Mouse (Mus musculus): ENCODE data around the gene Pdlim4. TPM values are rescaled to one million over a fixed set of nuclear protein-coding genes. Genes with fewer than 3 reads are reported as not detected.

Pdlim4 gene
- 1 to 10 TPM in 1 of 2 experiments, under 1 TPM in 1; 0.91 to 1.3 TPM for polyA plus RNA-seq (2017; shearing (Covaris generic))

- ATAC-seq: no peak
These were observed at the start of gene Pdlim4 for GRCm38 (mm10) chr11:54068520-54069371. Pdlim4 (minus strand) TSS chr11:54069014.

GRCm38 (mm10) chr11:54117096-54117495, 48.3 kb upstream of the Pdlim4 start:
- no peak for ATAC-seq

GRCm38 (mm10) chr11:54116406-54116805, 47.6 kb upstream of the Pdlim4 start:
- ATAC-seq: no peak

- ATAC-seq: no peak
These were observed 47.1 kb upstream of the Pdlim4 start for GRCm38 (mm10) chr11:54115911-54116310.

GRCm38 (mm10) chr11:54115301-54115700, 46.5 kb upstream of the Pdlim4 start:
- ATAC-seq: no peak

GRCm38 (mm10) chr11:54114746-54115145, 45.9 kb upstream of the Pdlim4 start:
- ATAC-seq: no peak

GRCm38 (mm10) chr11:54113352-54113751, 44.5 kb upstream of the Pdlim4 start:
- no peak for ATAC-seq

GRCm38 (mm10) chr11:54112920-54113319, 44.1 kb upstream of the Pdlim4 start:
- no peak for ATAC-seq

GRCm38 (mm10) chr11:54111976-54112741, 43.3 kb upstream of the Pdlim4 start:
- ATAC-seq: no peak

DNA sequence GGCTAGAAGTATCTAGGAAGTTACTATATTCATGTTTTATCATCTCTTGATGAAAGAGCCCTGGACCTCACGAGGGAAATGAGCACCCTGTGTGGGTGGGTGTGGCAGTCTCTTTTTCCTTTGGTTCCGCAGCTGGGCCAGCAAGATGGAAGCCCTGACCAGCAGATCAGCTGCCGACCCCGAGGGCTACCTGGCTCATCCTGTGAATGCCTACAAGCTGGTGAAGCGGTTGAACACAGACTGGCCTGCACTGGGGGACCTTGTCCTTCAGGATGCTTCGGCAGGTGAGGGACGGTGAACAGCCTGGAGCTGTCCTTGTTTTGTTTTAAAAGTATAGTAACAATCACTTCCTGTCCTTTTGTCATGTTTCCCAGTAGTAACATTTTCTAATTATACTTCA, 42.5 kb upstream of the Pdlim4 start:
- no peak for ATAC-seq

- no peak for ATAC-seq
These were observed 40.1 kb upstream of the Pdlim4 start for GRCm38 (mm10) chr11:54108894-54109293.

- ATAC-seq: no peak
These were observed 39.3 kb upstream of the Pdlim4 start for GRCm38 (mm10) chr11:54108131-54108530.

- ATAC-seq: no peak
These were observed 38.4 kb upstream of the Pdlim4 start for GRCm38 (mm10) chr11:54107239-54107638.

- no peak for ATAC-seq
These were observed 37.9 kb upstream of the Pdlim4 start for GRCm38 (mm10) chr11:54106676-54107075.

DNA sequence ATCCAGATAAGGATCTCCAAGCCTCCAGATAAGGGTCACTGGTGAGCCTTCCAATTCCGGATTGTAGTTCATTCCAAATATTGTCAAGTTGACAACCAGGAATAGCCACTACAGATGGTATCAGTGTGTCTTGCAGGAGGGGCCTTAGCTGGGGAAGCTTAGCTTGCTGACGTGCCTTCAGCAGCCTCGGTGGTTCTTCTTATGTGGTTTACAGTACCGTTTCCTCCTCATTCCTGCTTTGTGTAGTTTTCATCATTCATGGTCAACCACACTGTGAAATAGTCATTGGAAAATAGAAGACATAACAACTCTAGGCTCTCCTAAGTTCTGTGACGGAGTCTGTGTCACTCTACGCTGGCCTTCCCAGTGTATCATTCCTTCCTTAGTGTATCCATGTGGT, 36.2 kb upstream of the Pdlim4 start:
- ATAC-seq: no peak

GRCm38 (mm10) chr11:54102706-54103449, 34.1 kb upstream of the Pdlim4 start:
- ATAC-seq: no peak

GRCm38 (mm10) chr11:54101701-54102100, 32.9 kb upstream of the Pdlim4 start:
- no peak for ATAC-seq

DNA sequence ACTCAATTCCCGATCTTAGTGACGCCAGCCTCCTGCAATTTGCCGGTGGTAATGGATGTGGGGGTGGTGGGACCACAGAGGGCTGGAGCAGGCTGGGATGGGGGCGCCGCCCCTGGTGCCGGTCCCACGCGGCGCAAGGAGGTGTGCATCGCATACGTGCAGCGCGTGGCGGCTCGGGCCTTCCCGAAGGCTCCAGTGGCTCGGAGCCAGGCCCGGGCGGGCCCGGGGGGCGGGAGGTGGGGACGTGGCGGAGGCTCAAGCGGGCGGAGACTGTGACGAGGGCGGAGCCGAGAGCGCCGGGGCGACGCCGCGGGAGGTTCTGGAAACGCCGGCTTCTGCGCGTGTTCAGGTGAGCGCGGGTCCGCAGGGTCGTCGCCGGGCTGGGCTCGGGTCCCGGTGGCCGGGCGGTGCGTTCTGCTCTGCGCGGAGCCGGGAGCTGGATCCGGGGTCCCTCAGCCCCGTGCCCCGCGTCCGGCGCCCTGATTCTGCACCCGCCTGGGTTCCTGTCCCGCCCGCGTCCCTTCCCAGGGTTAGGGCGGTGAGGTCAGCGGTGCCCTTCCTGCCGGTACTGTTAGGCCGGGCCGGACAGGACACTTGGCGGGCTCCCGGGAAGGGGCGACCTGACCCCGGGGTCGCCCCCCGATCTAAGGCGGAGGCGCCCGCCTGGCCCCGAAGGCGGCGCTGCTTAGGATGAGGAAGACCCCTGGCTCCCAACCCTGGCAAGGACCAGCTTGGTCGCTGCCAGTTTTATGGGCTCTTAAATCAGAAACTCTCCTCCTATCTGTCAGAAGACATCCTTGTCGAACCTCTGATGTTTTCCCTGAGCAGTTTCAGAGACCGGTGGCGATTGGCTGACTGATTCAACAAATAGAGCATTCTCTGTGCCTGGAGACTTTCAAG, 32.1 kb upstream of the Pdlim4 start:
- ATAC-seq: no peak

DNA sequence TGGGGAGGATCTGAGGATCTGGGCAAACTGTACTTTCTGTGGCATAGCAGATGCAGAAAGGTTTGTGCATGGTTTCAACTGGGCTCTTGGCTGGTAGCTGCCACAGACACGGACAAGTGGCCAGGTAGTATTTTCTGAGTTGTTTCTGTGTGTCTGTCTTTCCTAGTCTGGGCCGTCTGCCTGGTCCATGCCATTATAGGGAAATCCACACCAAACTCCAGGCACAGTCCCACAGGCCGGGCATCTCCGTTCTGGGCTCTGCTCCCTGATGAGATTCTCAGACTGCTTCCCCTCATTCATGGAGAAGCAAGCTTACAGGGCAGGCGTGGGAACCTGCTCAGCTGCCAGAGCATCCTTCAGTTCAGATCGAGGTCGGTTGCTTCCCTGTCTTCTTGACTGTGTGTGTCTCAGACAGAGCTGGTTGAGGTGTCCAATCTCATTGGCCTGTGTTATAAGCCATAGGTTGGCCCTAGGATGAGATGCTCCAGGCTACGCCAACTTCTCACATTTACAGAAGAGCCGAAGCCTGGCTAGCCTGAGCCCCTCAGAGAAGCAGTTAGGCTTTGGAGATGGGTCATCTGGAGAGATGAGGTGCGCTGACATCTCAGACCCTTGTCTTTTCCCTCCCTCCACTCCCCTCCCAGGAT, 31.4 kb upstream of the Pdlim4 start, which contains the start of gene P4ha2:
Gene P4ha2, plus strand, starts transcription at position 51 of the 647 bp plus-strand sequence.
- ATAC-seq: no peak

DNA sequence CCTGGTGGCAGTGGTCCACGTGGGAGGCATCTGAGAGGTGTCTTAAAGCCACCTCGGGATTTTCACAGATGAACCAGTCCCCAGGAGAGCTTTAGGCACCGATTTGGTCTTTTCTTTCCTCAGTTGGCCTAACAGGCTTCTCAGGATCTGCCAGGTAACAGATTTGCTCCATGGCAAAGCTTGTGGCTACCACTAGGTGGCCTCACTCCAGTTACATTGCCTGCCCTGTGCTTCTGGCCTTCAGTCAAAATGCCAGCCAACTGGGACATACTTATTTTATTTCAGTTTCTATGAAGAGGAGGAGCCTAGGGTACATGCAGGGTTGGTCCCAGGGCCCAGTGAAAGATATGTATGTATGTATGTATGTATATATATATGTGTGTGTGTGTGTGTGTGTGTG, 24.2 kb upstream of the Pdlim4 start:
- no peak for ATAC-seq

GRCm38 (mm10) chr11:54092188-54092587, 23.4 kb upstream of the Pdlim4 start:
- no peak for ATAC-seq

All from CD4-positive, CD25-positive, alpha-beta regulatory T cell, adult 4 months (primary cell).